Mouse (Mus musculus): ENCODE data around the gene Clstn3. TPM values are rescaled to one million over a fixed set of nuclear protein-coding genes. Genes with fewer than 3 reads are reported as not detected.
"Not testable (repeated sequence)": the region's sequence is repeated elsewhere in the genome, so short reads cannot be mapped to it uniquely, and the experiment has no call there.

The Clstn3 gene
- polyA plus RNA-seq, 1 experiment from 2014 or later = 2.8 TPM

- H3K4me3 ChIP-seq (ENCODE audit: low read length) = no peak overlapping the region
- no peak for ATAC-seq (ENCODE audit: low FRiP score, low TSS enrichment)
- H3K9me3 ChIP-seq (ENCODE audit: control insufficient read depth, low read length) = no peaks in the 10 kb centered on the region
- no peak overlapping the region for H3K4me2 ChIP-seq (replicated peaks; ENCODE audit: low read depth, low read length)
- no peaks in the 10 kb centered on the region for H3K27me3 ChIP-seq (ENCODE audit: control insufficient read depth, insufficient read depth, low read length)
- H3K27ac ChIP-seq (ENCODE audit: low read depth, low read length) = no peak overlapping the region
- no peak overlapping the region for H3K9ac ChIP-seq (ENCODE audit: low read depth, low read length)
- H3K4me1 ChIP-seq (ENCODE audit: control insufficient read depth, insufficient read depth, low read length) = peaks cover 3% of the 10 kb centered on the region; the same call in 1 of the 2 replicates
- WGBS = 89% methylated on average over 7 of the region's 7 CpGs
- H3K36me3 ChIP-seq (ENCODE audit: control insufficient read depth, insufficient read depth, low read length) = no peaks in the 10 kb centered on the region
Observed at GRCm38 (mm10) chr6:124476216-124476615, 11.6 kb upstream of the Clstn3 start.

GRCm38 (mm10) chr6:124475335-124476075 lies 10.9 kb upstream of the Clstn3 start:
- not testable (repeated sequence) for H3K4me3 ChIP-seq (ENCODE audit: low read length); H3K27ac ChIP-seq (ENCODE audit: low read depth, low read length); H3K9me3 ChIP-seq (ENCODE audit: control insufficient read depth, low read length); H3K36me3 ChIP-seq (ENCODE audit: control insufficient read depth, insufficient read depth, low read length); H3K4me2 ChIP-seq (replicated peaks; ENCODE audit: low read depth, low read length); ATAC-seq (ENCODE audit: low FRiP score, low TSS enrichment); H3K9ac ChIP-seq (ENCODE audit: low read depth, low read length); H3K27me3 ChIP-seq (ENCODE audit: control insufficient read depth, insufficient read depth, low read length); H3K4me1 ChIP-seq (ENCODE audit: control insufficient read depth, insufficient read depth, low read length)
- 89% methylated on average over 8 of the region's 11 CpGs for WGBS

- ATAC-seq (ENCODE audit: low FRiP score, low TSS enrichment) = no peak
- Histone ChIP-seq H3K27me3 (ENCODE audit: control insufficient read depth, insufficient read depth, low read length) (no peaks in the 10 kb centered on the region), H3K4me2 (replicated peaks; ENCODE audit: low read depth, low read length) (no peak overlapping the region), H3K4me1 (ENCODE audit: control insufficient read depth, insufficient read depth, low read length) (peaks cover 3% of the 10 kb centered on the region; the same call in 1 of the 2 replicates), H3K4me3 (ENCODE audit: low read length) (no peak overlapping the region), H3K36me3 (ENCODE audit: control insufficient read depth, insufficient read depth, low read length) (no peaks in the 10 kb centered on the region), H3K27ac (ENCODE audit: low read depth, low read length) (no peak overlapping the region), H3K9ac (ENCODE audit: low read depth, low read length) (no peak overlapping the region), H3K9me3 (ENCODE audit: control insufficient read depth, low read length) (no peaks in the 10 kb centered on the region)
- WGBS = 84% methylated on average over 11 of the region's 11 CpGs
Observed at GRCm38 (mm10) chr6:124474621-124475020, 10.0 kb upstream of the Clstn3 start.

- peaks cover 3% of the 10 kb centered on the region; the same call in 1 of the 2 replicates for H3K4me1 ChIP-seq (ENCODE audit: control insufficient read depth, insufficient read depth, low read length)
- no peak overlapping the region for H3K4me3 ChIP-seq (ENCODE audit: low read length)
- H3K27me3 ChIP-seq (ENCODE audit: control insufficient read depth, insufficient read depth, low read length) = no peaks in the 10 kb centered on the region
- no peak overlapping the region for H3K4me2 ChIP-seq (replicated peaks; ENCODE audit: low read depth, low read length)
- H3K9ac ChIP-seq (ENCODE audit: low read depth, low read length) = no peak overlapping the region
- no peaks in the 10 kb centered on the region for H3K36me3 ChIP-seq (ENCODE audit: control insufficient read depth, insufficient read depth, low read length)
- ATAC-seq (ENCODE audit: low FRiP score, low TSS enrichment) = no peak
- 37% methylated on average over 6 of the region's 6 CpGs for whole genome bisulfite sequencing
- H3K9me3 ChIP-seq (ENCODE audit: control insufficient read depth, low read length) = no peaks in the 10 kb centered on the region
- H3K27ac ChIP-seq (ENCODE audit: low read depth, low read length) = no peak overlapping the region
Observed at GRCm38 (mm10) chr6:124472801-124473200, 8.2 kb upstream of the Clstn3 start.

GRCm38 (mm10) chr6:124471783-124472638 lies 7.4 kb upstream of the Clstn3 start:
- not testable (repeated sequence) for H3K36me3 ChIP-seq (ENCODE audit: control insufficient read depth, insufficient read depth, low read length); H3K4me1 ChIP-seq (ENCODE audit: control insufficient read depth, insufficient read depth, low read length); H3K9ac ChIP-seq (ENCODE audit: low read depth, low read length); H3K27ac ChIP-seq (ENCODE audit: low read depth, low read length); H3K9me3 ChIP-seq (ENCODE audit: control insufficient read depth, low read length); H3K4me3 ChIP-seq (ENCODE audit: low read length); H3K27me3 ChIP-seq (ENCODE audit: control insufficient read depth, insufficient read depth, low read length); H3K4me2 ChIP-seq (replicated peaks; ENCODE audit: low read depth, low read length); ATAC-seq (ENCODE audit: low FRiP score, low TSS enrichment)
- WGBS = 77% methylated on average over 6 of the region's 6 CpGs

GRCm38 (mm10) chr6:124471121-124471520 lies 6.5 kb upstream of the Clstn3 start:
- Histone ChIP-seq H3K27me3 (ENCODE audit: control insufficient read depth, insufficient read depth, low read length) (no peaks in the 10 kb centered on the region), H3K9ac (ENCODE audit: low read depth, low read length) (no peak overlapping the region), H3K27ac (ENCODE audit: low read depth, low read length) (no peak overlapping the region), H3K4me1 (ENCODE audit: control insufficient read depth, insufficient read depth, low read length) (no peaks in the 10 kb centered on the region), H3K4me3 (ENCODE audit: low read length) (no peak overlapping the region), H3K36me3 (ENCODE audit: control insufficient read depth, insufficient read depth, low read length) (no peaks in the 10 kb centered on the region), H3K9me3 (ENCODE audit: control insufficient read depth, low read length) (no peaks in the 10 kb centered on the region), H3K4me2 (replicated peaks; ENCODE audit: low read depth, low read length) (no peak overlapping the region)
- WGBS = 95% methylated on average over 3 of the region's 3 CpGs
- ATAC-seq (ENCODE audit: low FRiP score, low TSS enrichment) = no peak

GRCm38 (mm10) chr6:124465729-124466128 lies 1.1 kb upstream of the Clstn3 start:
- Histone ChIP-seq H3K4me2 (replicated peaks; ENCODE audit: low read depth, low read length) (no peak overlapping the region), H3K9ac (ENCODE audit: low read depth, low read length) (no peak overlapping the region)

GRCm38 (mm10) chr6:124465299-124465698 lies 705 bp upstream of the Clstn3 start:
- ATAC-seq (ENCODE audit: low FRiP score, low TSS enrichment) = no peak
- peak overlapping the region; percentile 80 for H3K4me2 ChIP-seq (replicated peaks; ENCODE audit: low read depth, low read length)
- 0 out of 2 replicates have a peak, but pooled peaks cover 2% of the 10 kb centered on the region for H3K4me1 ChIP-seq (ENCODE audit: control insufficient read depth, insufficient read depth, low read length)
- peak overlapping the region; percentile 55; the same call in 1 of the 2 replicates for H3K9ac ChIP-seq (ENCODE audit: low read depth, low read length)
- 38% methylated on average over 6 of the region's 6 CpGs for WGBS
- H3K27ac ChIP-seq (ENCODE audit: low read depth, low read length) = no peak overlapping the region
- H3K27me3 ChIP-seq (ENCODE audit: control insufficient read depth, insufficient read depth, low read length) = no peaks in the 10 kb centered on the region; the same call in 1 of the 2 replicates
- H3K9me3 ChIP-seq (ENCODE audit: control insufficient read depth, low read length) = no peaks in the 10 kb centered on the region
- peak overlapping the region; percentile 45; the same call in 1 of the 2 replicates for H3K4me3 ChIP-seq (ENCODE audit: low read length)
- H3K36me3 ChIP-seq (ENCODE audit: control insufficient read depth, insufficient read depth, low read length) = no peaks in the 10 kb centered on the region

More at GRCm38 (mm10) chr6:124465729-124466128, 1.1 kb upstream of the Clstn3 start:
- Histone ChIP-seq H3K9me3 (ENCODE audit: control insufficient read depth, low read length) (no peaks in the 10 kb centered on the region), H3K4me3 (ENCODE audit: low read length) (no peak overlapping the region), H3K27me3 (ENCODE audit: control insufficient read depth, insufficient read depth, low read length) (no peaks in the 10 kb centered on the region; the same call in 1 of the 2 replicates), H3K27ac (ENCODE audit: low read depth, low read length) (no peak overlapping the region), H3K36me3 (ENCODE audit: control insufficient read depth, insufficient read depth, low read length) (no peaks in the 10 kb centered on the region), H3K4me1 (ENCODE audit: control insufficient read depth, insufficient read depth, low read length) (0 out of 2 replicates have a peak, but pooled peaks cover 2% of the 10 kb centered on the region)
- 69% methylated on average over 6 of the region's 6 CpGs for WGBS
- ATAC-seq (ENCODE audit: low FRiP score, low TSS enrichment) = no peak

All from kidney, embryonic 14.5 days (tissue).